Mouse (Mus musculus) lung, embryonic 14.5 days (tissue): ENCODE results near the gene Msh5. TPM values are rescaled to one million over a fixed set of nuclear protein-coding genes. Genes with fewer than 3 reads are reported as not detected.
"Not testable (repeated sequence)": the region's sequence is repeated elsewhere in the genome, so short reads cannot be mapped to it uniquely, and the experiment has no call there.

Experiments used
- ATAC-seq: fragments of 200-750 bp; cut with Nextera tagmentation; 2 replicates; pipeline ENCODE4 v1.8.0; 2017; ENCODE audit warnings: mild to moderate bottlenecking, moderate TSS enrichment, moderate library complexity; ENCODE audit not compliant: insufficient read depth
- DNase-seq: peaks from one replicate; pipeline ENCODE4 v3.0.0-alpha.2; 2015
- H3K27ac ChIP-seq: fragments of 300-500 bp; sonication (generic); 2 replicates; pipeline ENCODE4 v1.5.1; 2014; ENCODE audit warnings: low read depth, mild to moderate bottlenecking, moderate library complexity
- H3K27me3 ChIP-seq: fragments of 300-500 bp; sonication (generic); 2 replicates; pipeline ENCODE4 v1.6.1; 2014; ENCODE audit warnings: low read length, control low read depth; ENCODE audit not compliant: insufficient read depth
- H3K36me3 ChIP-seq: fragments of 300-500 bp; sonication (generic); 2 replicates; pipeline ENCODE4 v1.6.1; 2014; ENCODE audit warnings: control low read depth; ENCODE audit not compliant: insufficient read depth
- H3K4me1 ChIP-seq: fragments of 300-500 bp; sonication (generic); 2 replicates; pipeline ENCODE4 v1.6.1; 2014; ENCODE audit warnings: antibody characterized with exemption, control low read depth; ENCODE audit not compliant: insufficient read depth
- H3K4me2 ChIP-seq: fragments of 300-500 bp; sonication (generic); 2 replicates; pipeline ENCODE4 v1.6.1; 2014; ENCODE audit warnings: mild to moderate bottlenecking
- H3K4me3 ChIP-seq: fragments of 300-500 bp; sonication (generic); 2 replicates; pipeline ENCODE4 v1.5.1; 2014; ENCODE audit warnings: low read depth, low read length
- H3K9ac ChIP-seq: fragments of 300-500 bp; sonication (generic); 2 replicates; pipeline ENCODE4 v1.6.1; 2014
- H3K9me3 ChIP-seq: fragments of 300-500 bp; sonication (generic); 2 replicates; pipeline ENCODE4 v1.6.1; 2016; ENCODE audit warnings: low read depth, low read length, control low read depth
- CTCF ChIP-seq: IDR thresholded peaks from 2 replicates; pipeline ENCODE4 v1.5.1; 2016; ENCODE audit warnings: antibody characterized with exemption, low read depth
- WGBS: fragments of 180-500 bp; shearing (Covaris S2); extraction: QIAGEN DNeasy Blood & Tissue Kit; methylation state at CpG from one replicate; pipeline ENCODE4 v1.1.7; 2014; 5-methylcytosine and 5-hydroxymethylcytosine counted together
- polyA plus RNA-seq: library from polyadenylated mRNA; unstranded; fragments of >200 nt; fragmentation: Nextera tagmentation; extraction: Ambion mirVana; gene quantifications from 2 replicates; pipeline ENCODE4 v1.2.1, GENCODE M21; 2014

Msh5 gene
- polyA plus RNA-seq, 1 experiment from 2014 or later, result 4.6 TPM

GRCm38 (mm10) chr17:35047688-35048087 is 1.1 kb upstream of the Msh5 start:
- H3K4me1 ChIP-seq, result peaks cover 29% of the 10 kb centered on the region
- TF ChIP-seq CTCF, result no peak

GRCm38 (mm10) chr17:35045807-35046680 is 501 bp downstream of the Msh5 start:
- peak overlapping the region; percentile 99 for H3K4me2 ChIP-seq
- peak; percentile 73 for ATAC-seq
- peak overlapping the region; percentile 63 for H3K4me3 ChIP-seq
- no peak for DNase-seq
- H3K27ac ChIP-seq, result peak overlapping the region; percentile 99
- peaks cover 23% of the 10 kb centered on the region for H3K4me1 ChIP-seq
- no peaks in the 10 kb centered on the region for H3K27me3 ChIP-seq
- H3K9ac ChIP-seq, result peak overlapping the region; percentile 94
- no peaks in the 10 kb centered on the region for H3K9me3 ChIP-seq
- no peak for TF ChIP-seq CTCF
- WGBS, result 3% methylated on average over 48 of the region's 48 CpGs
- no peaks in the 10 kb centered on the region for H3K36me3 ChIP-seq

More at GRCm38 (mm10) chr17:35047688-35048087, 1.1 kb upstream of the Msh5 start:
- Histone ChIP-seq H3K27me3 (no peaks in the 10 kb centered on the region), H3K36me3 (peaks cover 7% of the 10 kb centered on the region), H3K9me3 (no peaks in the 10 kb centered on the region), H3K4me3 (no peak overlapping the region), H3K9ac (peak overlapping the region; percentile 6; the same call in 1 of the 2 replicates), H3K27ac (peak overlapping the region; percentile 99), H3K4me2 (peak overlapping the region; percentile 99)
- ATAC-seq (no peak), DNase-seq (no peak)
- WGBS, result 31% methylated on average over 1 of the region's 1 CpGs

GRCm38 (mm10) chr17:35044904-35045806 is 1.4 kb downstream of the Msh5 start:
- DNase-seq, result no peak
- peaks cover 23% of the 10 kb centered on the region for H3K4me1 ChIP-seq

GRCm38 (mm10) chr17:35043794-35044193 is 2.8 kb downstream of the Msh5 start:
- H3K4me3 ChIP-seq, result no peak overlapping the region
- ATAC-seq (no peak), DNase-seq (no peak)
- H3K9me3 ChIP-seq, result no peaks in the 10 kb centered on the region
- no peaks in the 10 kb centered on the region for H3K36me3 ChIP-seq
- H3K27ac ChIP-seq, result no peak overlapping the region; the same call in 1 of the 2 replicates
- H3K9ac ChIP-seq, result no peak overlapping the region
- WGBS, result 72% methylated on average over 4 of the region's 4 CpGs
- TF ChIP-seq CTCF, result no peak
- H3K4me2 ChIP-seq, result no peak overlapping the region
- peaks cover 17% of the 10 kb centered on the region for H3K4me1 ChIP-seq
- H3K27me3 ChIP-seq, result no peaks in the 10 kb centered on the region

More at GRCm38 (mm10) chr17:35044904-35045806, 1.4 kb downstream of the Msh5 start:
- H3K9me3 ChIP-seq, result no peaks in the 10 kb centered on the region
- H3K27ac ChIP-seq, result peak overlapping the region; percentile 99
- 74% methylated on average over 7 of the region's 7 CpGs for WGBS
- TF ChIP-seq CTCF, result no peak
- H3K36me3 ChIP-seq, result no peaks in the 10 kb centered on the region
- H3K9ac ChIP-seq, result peak overlapping the region; percentile 94
- no peaks in the 10 kb centered on the region for H3K27me3 ChIP-seq
- H3K4me2 ChIP-seq, result peak overlapping the region; percentile 99
- H3K4me3 ChIP-seq, result peak overlapping the region; percentile 63
- no peak for ATAC-seq

GRCm38 (mm10) chr17:35039121-35039873 is 7.2 kb downstream of the Msh5 start:
- Histone ChIP-seq H3K4me2 (no peak overlapping the region), H3K27ac (no peak overlapping the region), H3K4me3 (no peak overlapping the region), H3K4me1 (no peaks in the 10 kb centered on the region), H3K27me3 (no peaks in the 10 kb centered on the region), H3K36me3 (no peaks in the 10 kb centered on the region), H3K9me3 (no peaks in the 10 kb centered on the region), H3K9ac (no peak overlapping the region)
- no peak for TF ChIP-seq CTCF
- no peak for DNase-seq
- 83% methylated on average over 11 of the region's 11 CpGs for WGBS
- no peak for ATAC-seq

GRCm38 (mm10) chr17:35034896-35035295 is 11.6 kb downstream of the Msh5 start:
- Histone ChIP-seq H3K36me3 (no peaks in the 10 kb centered on the region), H3K27me3 (no peaks in the 10 kb centered on the region), H3K9ac (no peak overlapping the region), H3K9me3 (no peaks in the 10 kb centered on the region), H3K4me3 (no peak overlapping the region), H3K4me1 (no peaks in the 10 kb centered on the region), H3K4me2 (no peak overlapping the region), H3K27ac (no peak overlapping the region)
- DNase-seq (no peak), ATAC-seq (no peak)
- TF ChIP-seq CTCF, result no peak
- 67% methylated on average over 6 of the region's 6 CpGs for WGBS

GRCm38 (mm10) chr17:35033703-35034102 is 12.8 kb downstream of the Msh5 start:
- 30% methylated on average over 1 of the region's 1 CpGs for WGBS
- DNase-seq, H3K4me1 ChIP-seq, ATAC-seq, H3K27me3 ChIP-seq, H3K27ac ChIP-seq, H3K9ac ChIP-seq, H3K36me3 ChIP-seq, H3K4me3 ChIP-seq, H3K4me2 ChIP-seq, H3K9me3 ChIP-seq: not testable (repeated sequence)
